Mouse (Mus musculus): Measurements from ENCODE around the gene Slc39a13. TPM values are rescaled to one million over a fixed set of nuclear protein-coding genes. Genes with fewer than 3 reads are reported as not detected.
"Not testable (repeated sequence)": the region's sequence is repeated elsewhere in the genome, so short reads cannot be mapped to it uniquely, and the experiment has no call there.

Slc39a13 gene
- polyA plus RNA-seq, 1 experiment from 2014 or later: 48.5 TPM

- ATAC-seq (replicated peaks; ENCODE audit: low FRiP score): no peak
- Histone ChIP-seq H3K27me3 (no peaks in the 10 kb centered on the region), H3K27ac (no peak overlapping the region), H3K4me1 (peaks cover 13% of the 10 kb centered on the region), H3K36me3 (no peaks in the 10 kb centered on the region), H3K4me2 (no peak overlapping the region), H3K4me3 (replicated peaks) (no peak overlapping the region), H3K9me3 (replicated peaks) (no peaks in the 10 kb centered on the region), H3K9ac (no peak overlapping the region)
- whole genome bisulfite sequencing: 75% methylated on average over 8 of the region's 8 CpGs
Measured at GRCm38 (mm10) chr2:91041786-91042185, 28.4 kb downstream of the Slc39a13 start.

GRCm38 (mm10) chr2:91035385-91035784, 34.8 kb downstream of the Slc39a13 start, which contains the start of gene Rapsn:
Gene Rapsn (plus strand): TSS chr2:91035620.
- Histone ChIP-seq H3K27ac (no peak within 1 kb of the TSS), H3K36me3 (no peaks in the 10 kb centered on the region), H3K9ac (no peak within 1 kb of the TSS), H3K4me1 (no peaks in the 10 kb centered on the region), H3K27me3 (no peaks in the 10 kb centered on the region), H3K4me3 (replicated peaks) (no peak within 1 kb of the TSS), H3K9me3 (replicated peaks) (no peaks in the 10 kb centered on the region), H3K4me2 (no peak within 1 kb of the TSS)
- no peak for ATAC-seq (replicated peaks; ENCODE audit: low FRiP score)
- 63% methylated on average over 9 of the region's 9 CpGs for WGBS

- ATAC-seq (replicated peaks; ENCODE audit: low FRiP score): no peak
- Histone ChIP-seq H3K4me3 (replicated peaks) (no peak overlapping the region), H3K9ac (no peak overlapping the region), H3K36me3 (no peaks in the 10 kb centered on the region), H3K9me3 (replicated peaks) (no peaks in the 10 kb centered on the region), H3K27me3 (no peaks in the 10 kb centered on the region), H3K27ac (no peak overlapping the region), H3K4me1 (no peaks in the 10 kb centered on the region), H3K4me2 (no peak overlapping the region)
- WGBS: 19% methylated on average over 3 of the region's 3 CpGs
Measured at GRCm38 (mm10) chr2:91033000-91033399, 37.2 kb downstream of the Slc39a13 start.

GRCm38 (mm10) chr2:91031216-91031615, 39.0 kb downstream of the Slc39a13 start:
- WGBS: 88% methylated on average over 4 of the region's 4 CpGs
- no peaks in the 10 kb centered on the region for H3K36me3 ChIP-seq
- H3K4me1 ChIP-seq: no peaks in the 10 kb centered on the region
- H3K9ac ChIP-seq: no peak overlapping the region
- H3K27ac ChIP-seq: no peak overlapping the region
- H3K4me3 ChIP-seq (replicated peaks): no peak overlapping the region
- H3K27me3 ChIP-seq: no peaks in the 10 kb centered on the region
- no peak overlapping the region for H3K4me2 ChIP-seq
- ATAC-seq (replicated peaks; ENCODE audit: low FRiP score): no peak
- H3K9me3 ChIP-seq (replicated peaks): no peaks in the 10 kb centered on the region

GRCm38 (mm10) chr2:91027391-91028214, 42.6 kb downstream of the Slc39a13 start:
- 89% methylated on average over 9 of the region's 9 CpGs for WGBS
- ATAC-seq (replicated peaks; ENCODE audit: low FRiP score): no peak
- no peaks in the 10 kb centered on the region for H3K27me3 ChIP-seq
- H3K4me1 ChIP-seq: no peaks in the 10 kb centered on the region
- H3K9me3 ChIP-seq (replicated peaks): no peaks in the 10 kb centered on the region
- H3K36me3 ChIP-seq: no peaks in the 10 kb centered on the region
- H3K4me3 ChIP-seq (replicated peaks): no peak overlapping the region
- no peak overlapping the region for H3K9ac ChIP-seq
- H3K27ac ChIP-seq: no peak overlapping the region
- H3K4me2 ChIP-seq: no peak overlapping the region

GRCm38 (mm10) chr2:91026491-91026890, 43.7 kb downstream of the Slc39a13 start:
- WGBS: 76% methylated on average over 1 of the region's 1 CpGs
- H3K36me3 ChIP-seq: peaks cover 2% of the 10 kb centered on the region; the same call in 1 of the 2 replicates

GRCm38 (mm10) chr2:91025081-91025516, 45.1 kb downstream of the Slc39a13 start:
- Histone ChIP-seq H3K4me2 (no peak overlapping the region), H3K36me3 (peaks cover 15% of the 10 kb centered on the region), H3K4me1 (no peaks in the 10 kb centered on the region), H3K27ac (no peak overlapping the region), H3K27me3 (no peaks in the 10 kb centered on the region), H3K9me3 (replicated peaks) (no peaks in the 10 kb centered on the region), H3K4me3 (replicated peaks) (no peak overlapping the region), H3K9ac (no peak overlapping the region)
- 98% methylated on average over 1 of the region's 1 CpGs for WGBS
- ATAC-seq (replicated peaks; ENCODE audit: low FRiP score): no peak

More at GRCm38 (mm10) chr2:91026491-91026890, 43.7 kb downstream of the Slc39a13 start:
- no peaks in the 10 kb centered on the region for H3K9me3 ChIP-seq (replicated peaks)
- no peak overlapping the region for H3K9ac ChIP-seq
- H3K4me2 ChIP-seq: no peak overlapping the region
- no peak overlapping the region for H3K27ac ChIP-seq
- no peak overlapping the region for H3K4me3 ChIP-seq (replicated peaks)
- H3K4me1 ChIP-seq: no peaks in the 10 kb centered on the region
- H3K27me3 ChIP-seq: no peaks in the 10 kb centered on the region
- no peak for ATAC-seq (replicated peaks; ENCODE audit: low FRiP score)

GRCm38 (mm10) chr2:91023956-91024355, 46.3 kb downstream of the Slc39a13 start:
- 100% methylated on average over 1 of the region's 1 CpGs for WGBS
- no peak overlapping the region for H3K27ac ChIP-seq
- ATAC-seq (replicated peaks; ENCODE audit: low FRiP score): no peak
- H3K9ac ChIP-seq: no peak overlapping the region
- H3K27me3 ChIP-seq: no peaks in the 10 kb centered on the region
- no peak overlapping the region for H3K4me2 ChIP-seq
- no peak overlapping the region for H3K4me3 ChIP-seq (replicated peaks)
- H3K4me1 ChIP-seq: no peaks in the 10 kb centered on the region
- H3K9me3 ChIP-seq (replicated peaks): no peaks in the 10 kb centered on the region
- H3K36me3 ChIP-seq: peaks cover 21% of the 10 kb centered on the region

- no peaks in the 10 kb centered on the region for H3K9me3 ChIP-seq (replicated peaks)
- peaks cover 26% of the 10 kb centered on the region for H3K36me3 ChIP-seq
- no peak for ATAC-seq (replicated peaks; ENCODE audit: low FRiP score)
- 46% methylated on average over 2 of the region's 2 CpGs for WGBS
- no peak overlapping the region for H3K4me2 ChIP-seq
- H3K27ac ChIP-seq: no peak overlapping the region
- no peak overlapping the region for H3K9ac ChIP-seq
- H3K27me3 ChIP-seq: no peaks in the 10 kb centered on the region
- H3K4me1 ChIP-seq: no peaks in the 10 kb centered on the region
- no peak overlapping the region for H3K4me3 ChIP-seq (replicated peaks)
Measured at GRCm38 (mm10) chr2:91023131-91023530, 47.1 kb downstream of the Slc39a13 start.

- WGBS: 94% methylated on average over 7 of the region's 7 CpGs
Measured at GRCm38 (mm10) chr2:91022266-91022665, 48.0 kb downstream of the Slc39a13 start.

GRCm38 (mm10) chr2:91019911-91020310, 50.3 kb downstream of the Slc39a13 start:
- Histone ChIP-seq H3K4me2 (no peak overlapping the region), H3K4me3 (replicated peaks) (no peak overlapping the region), H3K36me3 (peaks cover 57% of the 10 kb centered on the region), H3K9me3 (replicated peaks) (no peaks in the 10 kb centered on the region), H3K27me3 (no peaks in the 10 kb centered on the region), H3K27ac (no peak overlapping the region), H3K4me1 (no peaks in the 10 kb centered on the region), H3K9ac (no peak overlapping the region)
- ATAC-seq (replicated peaks; ENCODE audit: low FRiP score): no peak
- WGBS: 95% methylated on average over 3 of the region's 3 CpGs

More at GRCm38 (mm10) chr2:91022266-91022665, 48.0 kb downstream of the Slc39a13 start:
- not testable (repeated sequence) for H3K9me3 ChIP-seq (replicated peaks); H3K27ac ChIP-seq; H3K9ac ChIP-seq; H3K4me3 ChIP-seq (replicated peaks); H3K4me1 ChIP-seq; H3K27me3 ChIP-seq; H3K4me2 ChIP-seq; ATAC-seq (replicated peaks; ENCODE audit: low FRiP score)
- H3K36me3 ChIP-seq: peaks cover 35% of the 10 kb centered on the region

GRCm38 (mm10) chr2:91018061-91018788, 52.0 kb downstream of the Slc39a13 start:
- Histone ChIP-seq H3K9me3 (replicated peaks) (no peaks in the 10 kb centered on the region), H3K9ac (no peak overlapping the region), H3K4me2 (no peak overlapping the region), H3K36me3 (peaks cover 74% of the 10 kb centered on the region), H3K27ac (no peak overlapping the region), H3K4me3 (replicated peaks) (no peak overlapping the region), H3K27me3 (no peaks in the 10 kb centered on the region), H3K4me1 (no peaks in the 10 kb centered on the region)
- 90% methylated on average over 8 of the region's 8 CpGs for WGBS
- ATAC-seq (replicated peaks; ENCODE audit: low FRiP score): no peak
